Mouse (Mus musculus) testis, adult 2 months (tissue): ENCODE results near the gene Mgrn1.

ENCODE experiments used
- CTCF ChIP-seq: fragments of 200-500 bp; IDR thresholded peaks from 2 replicates; pipeline ENCODE4 v1.5.1; 2012; ENCODE audit warnings: low read depth, mild to moderate bottlenecking, inconsistent platforms, low read length, moderate library complexity; ENCODE audit not compliant: control insufficient read depth, insufficient read depth, insufficient replicate concordance
- POLR2A ChIP-seq: fragments of 200-500 bp; IDR thresholded peaks from 2 replicates; pipeline ENCODE4 v1.6.1; 2012; ENCODE audit warnings: low read depth, mild to moderate bottlenecking, inconsistent platforms, low read length, moderate library complexity; ENCODE audit not compliant: control insufficient read depth

DNA sequence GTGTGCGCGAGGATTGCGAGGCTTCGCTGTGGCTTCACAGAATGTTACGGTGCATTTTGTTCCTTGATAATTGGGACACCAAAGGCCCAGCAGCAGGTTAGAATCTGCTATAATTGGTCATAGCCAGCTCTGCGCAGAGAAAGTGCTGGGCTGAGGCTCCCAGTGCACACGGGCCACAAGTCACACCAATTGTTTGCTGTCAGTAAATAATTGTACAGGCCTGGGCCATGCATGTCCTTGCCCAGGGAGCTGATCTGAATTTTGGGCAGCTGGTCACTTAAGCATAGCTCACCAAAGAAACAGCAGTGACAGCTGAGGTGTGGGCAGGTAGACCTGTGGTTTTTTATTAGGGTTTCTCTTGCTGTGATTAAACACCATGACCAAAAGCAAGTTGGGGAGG lies 41.9 kb downstream of the Mgrn1 start:
- TF ChIP-seq POLR2A (no peak), CTCF (no peak)
